Mouse (Mus musculus) CD4-positive naive resting alpha-beta T cell, adult 57 days (primary cell): ENCODE data around the gene Tapbpl. TPM values are rescaled to one million over a fixed set of nuclear protein-coding genes. Genes with fewer than 3 reads are reported as not detected.

Experiments
- total RNA-seq: library from RNA; stranded (reverse); gene quantifications from one replicate; pipeline ENCODE4 v1.2.4, GENCODE M21; 2023

Gene Tapbpl
- total RNA-seq, result 29.8 TPM

DNA sequence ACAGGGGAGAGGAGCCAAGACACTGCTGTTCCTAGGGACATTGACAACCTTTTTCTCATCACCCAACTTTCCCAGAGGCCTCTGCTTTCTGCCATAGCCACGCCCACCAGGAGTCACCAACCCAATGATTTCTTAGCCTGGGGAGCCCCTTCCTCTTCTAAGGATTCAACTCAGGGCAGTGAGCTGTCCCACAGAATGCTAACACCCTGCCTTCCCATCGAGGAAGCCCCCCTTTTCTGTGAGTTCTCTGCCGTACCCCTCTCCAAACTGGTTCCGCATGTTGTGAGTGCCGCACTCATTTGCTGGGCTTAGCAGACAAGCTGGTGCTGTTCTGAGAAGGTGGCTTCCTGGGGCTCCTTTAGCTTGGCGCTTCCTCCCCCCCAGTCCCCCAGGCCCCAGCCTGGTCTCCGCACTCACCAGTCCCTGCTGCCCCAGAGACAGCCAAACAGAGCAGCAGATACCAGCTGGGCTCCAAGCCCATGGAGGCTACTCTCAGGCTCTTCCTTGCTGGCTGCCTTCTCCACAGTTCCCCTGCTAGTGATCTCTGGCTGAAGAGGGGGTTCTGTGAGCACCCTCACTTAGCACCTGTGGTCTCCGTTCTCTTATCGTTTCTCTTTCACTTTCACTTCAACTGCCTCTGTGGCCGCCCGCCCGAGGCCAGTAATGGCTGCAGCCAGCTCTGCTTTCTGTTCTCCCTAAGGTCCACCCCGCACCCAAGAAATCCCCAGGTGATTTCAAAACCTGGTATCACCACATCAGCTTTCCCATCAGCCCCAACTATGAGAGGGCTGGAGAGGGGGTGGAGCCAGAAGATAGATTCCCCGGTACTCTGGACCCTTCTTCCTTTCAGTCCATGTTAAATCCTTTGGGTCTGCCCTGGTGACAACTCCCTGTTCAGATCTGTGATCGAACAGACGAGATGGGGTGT is at the start of gene Tapbpl:
TSS of gene Tapbpl (minus strand) at position 744 of the 928 bp plus-strand sequence.

DNA sequence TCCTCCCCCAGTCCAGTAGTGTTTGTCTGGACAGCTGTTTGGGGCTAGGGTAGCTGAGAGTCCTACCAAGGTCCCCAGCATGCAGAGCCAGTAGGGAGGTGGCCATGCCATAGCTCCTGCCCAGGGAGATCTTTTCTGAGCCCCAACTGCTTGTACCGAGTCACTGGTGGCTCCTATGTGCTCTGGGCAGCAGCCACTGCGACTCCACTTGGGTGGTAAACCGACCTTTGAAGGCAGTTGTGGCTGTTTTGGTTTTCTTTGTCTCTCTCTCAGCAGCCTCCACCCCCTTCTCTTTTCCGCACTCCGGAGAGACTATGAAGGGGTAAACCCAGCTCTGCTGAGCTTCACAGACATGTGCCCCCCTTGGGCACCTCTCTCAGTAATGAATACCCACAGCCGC is 5.1 kb upstream of the Tapbpl start, which contains the start of gene Cd27:
TSS of gene Cd27 (minus strand) at position 229 of the 400 bp plus-strand sequence.

DNA sequence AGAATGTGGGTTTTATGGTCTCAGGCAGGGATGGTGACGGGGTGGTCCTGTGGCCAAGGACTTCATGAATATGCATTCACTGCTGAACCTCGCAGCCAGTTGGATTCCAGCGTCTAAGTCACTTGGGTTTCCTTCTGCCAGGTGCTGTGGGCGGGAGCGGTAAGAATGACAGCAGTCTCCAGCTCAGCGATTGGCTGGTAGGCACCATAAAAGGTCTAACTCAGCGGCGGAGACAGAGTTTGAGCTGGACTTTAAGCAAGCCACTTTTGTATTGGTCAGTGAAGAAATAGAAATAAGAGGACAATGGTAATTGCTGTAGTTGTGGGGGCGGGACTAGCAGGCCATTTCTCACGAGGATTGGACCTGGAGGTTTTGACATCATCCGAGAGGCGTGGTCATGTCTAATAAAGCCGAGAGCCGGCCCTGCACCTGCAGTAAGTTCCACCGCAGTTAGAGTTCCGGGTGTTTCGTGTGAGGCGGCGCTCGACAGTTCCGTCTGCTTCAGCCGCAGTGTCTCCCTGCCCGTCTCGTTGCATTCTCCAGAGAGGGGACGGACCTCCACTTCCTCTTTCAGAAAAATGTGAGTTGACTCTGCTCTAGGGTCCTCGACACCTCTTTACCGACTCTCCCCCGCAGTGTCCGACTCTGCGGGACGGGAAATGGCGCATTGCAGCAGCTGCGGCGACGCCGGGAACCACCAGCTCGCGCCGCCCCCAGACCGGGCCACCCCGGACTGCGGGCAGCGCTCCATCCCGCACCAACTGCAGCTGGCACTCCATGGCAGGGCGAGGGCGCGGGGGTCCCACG is 16.3 kb downstream of the Tapbpl start, which contains the start of gene Vamp1:
TSS of gene Vamp1 (plus strand) at position 404 of the 807 bp plus-strand sequence.

DNA sequence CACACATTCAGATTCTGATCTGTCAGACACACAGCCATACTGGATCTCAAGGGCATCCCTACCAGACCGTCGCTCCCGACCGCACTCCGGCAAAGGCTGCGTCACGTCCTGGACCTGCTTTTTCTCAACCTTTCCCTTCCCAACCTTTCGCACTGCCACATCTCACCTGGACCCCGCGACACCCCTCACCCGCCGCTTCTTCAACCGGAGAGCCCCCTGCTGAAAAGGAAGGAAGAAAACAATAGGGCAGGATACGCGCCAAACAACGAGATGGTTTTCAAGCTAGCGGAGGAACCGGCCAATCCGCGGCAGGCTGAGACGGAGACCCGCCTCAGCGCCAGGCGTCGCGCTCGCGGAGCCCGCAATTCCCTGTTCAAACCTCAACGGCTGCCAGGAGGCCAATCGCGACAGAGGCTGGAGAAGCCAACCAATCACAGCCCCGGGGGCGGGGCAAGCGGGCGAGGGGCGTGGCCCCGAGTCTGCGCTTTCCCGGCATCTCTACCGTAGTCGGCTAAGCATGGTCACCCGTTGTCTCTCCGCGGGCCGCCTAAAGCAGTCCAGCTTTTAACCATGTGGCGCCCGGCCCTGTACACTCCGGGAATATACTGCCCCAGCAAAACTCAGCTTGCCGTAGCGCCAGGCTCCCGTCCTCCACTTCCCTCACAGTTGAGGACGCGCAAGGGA is 40.2 kb downstream of the Tapbpl start, which contains the start of the genes Ncapd2 and Mrpl51:
TSS of gene Ncapd2 (minus strand) at position 370 of the 684 bp plus-strand sequence.
TSS of gene Mrpl51 (plus strand) at position 470 of the 684 bp plus-strand sequence.

Other genes with a start within 250 kb of the Tapbpl start
- gene Pianp, start 235.2 kb downstream of the Tapbpl start, total RNA-seq, result 0.89 TPM
- 88.6 TPM for gene Zfp384, start 222.7 kb downstream of the Tapbpl start, total RNA-seq
- 73.3 TPM for gene Ing4, start 192.1 kb downstream of the Tapbpl start, total RNA-seq
- gene Acrbp, start 182.2 kb downstream of the Tapbpl start, total RNA-seq, result 12.8 TPM
- gene Lpar5, start 163.9 kb downstream of the Tapbpl start, total RNA-seq, result 16.1 TPM
- gene Chd4, start 135.9 kb downstream of the Tapbpl start, total RNA-seq, result 314 TPM
- 41.2 TPM for gene Nop2, start 100.0 kb downstream of the Tapbpl start, total RNA-seq
- 37.3 TPM for gene Iffo1, start 86.6 kb downstream of the Tapbpl start, total RNA-seq
- gene Gapdh, start 65.4 kb downstream of the Tapbpl start, total RNA-seq, result 424 TPM
- gene Ncapd2, start 40.2 kb downstream of the Tapbpl start, total RNA-seq, result 30.5 TPM
- gene Mrpl51, start 40.1 kb downstream of the Tapbpl start, total RNA-seq, result 21.1 TPM
- gene Vamp1, start 16.3 kb downstream of the Tapbpl start, total RNA-seq, result 134 TPM
- 248 TPM for gene Cd27, start 5.2 kb upstream of the Tapbpl start, total RNA-seq
- not detected for gene Tuba3a, start 54.2 kb upstream of the Tapbpl start, total RNA-seq
- 3.3 TPM for gene Ltbr, start 82.0 kb upstream of the Tapbpl start, total RNA-seq
- 0.47 TPM for gene Scnn1a, start 88.8 kb upstream of the Tapbpl start, total RNA-seq
- gene Tnfrsf1a, start 117.5 kb upstream of the Tapbpl start, total RNA-seq, result 64.8 TPM
- gene Plekhg6, start 148.9 kb upstream of the Tapbpl start, total RNA-seq, result not detected